Mouse (Mus musculus): ENCODE measurements around the gene Sall2.
"Not testable (repeated sequence)": the region's sequence is repeated elsewhere in the genome, so short reads cannot be mapped to it uniquely, and the experiment has no call there.

The Sall2 gene

DNA sequence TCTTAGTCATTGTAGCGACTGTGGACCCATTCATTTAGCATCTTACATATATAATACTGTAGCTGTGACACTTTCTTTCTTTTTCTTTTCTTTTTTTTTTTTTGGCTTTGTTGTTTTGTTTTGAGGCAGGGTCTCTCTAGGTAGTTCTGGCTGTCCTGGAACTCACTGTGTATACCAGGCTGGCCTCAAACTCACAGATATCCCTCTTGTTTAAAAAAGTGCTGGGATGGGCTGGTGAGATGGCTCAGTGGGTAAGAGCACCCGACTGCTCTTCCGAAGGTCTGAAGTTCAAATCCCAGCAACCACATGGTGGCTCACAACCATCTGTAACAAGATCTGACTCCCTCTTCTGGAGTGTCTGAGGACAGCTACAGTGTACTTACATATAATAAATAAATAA is 25.0 kb downstream of the Sall2 start:
- not testable (repeated sequence) for DNase-seq (ENCODE audit: low read depth in 1 of 2, low spot score in 2 of 2)

DNA sequence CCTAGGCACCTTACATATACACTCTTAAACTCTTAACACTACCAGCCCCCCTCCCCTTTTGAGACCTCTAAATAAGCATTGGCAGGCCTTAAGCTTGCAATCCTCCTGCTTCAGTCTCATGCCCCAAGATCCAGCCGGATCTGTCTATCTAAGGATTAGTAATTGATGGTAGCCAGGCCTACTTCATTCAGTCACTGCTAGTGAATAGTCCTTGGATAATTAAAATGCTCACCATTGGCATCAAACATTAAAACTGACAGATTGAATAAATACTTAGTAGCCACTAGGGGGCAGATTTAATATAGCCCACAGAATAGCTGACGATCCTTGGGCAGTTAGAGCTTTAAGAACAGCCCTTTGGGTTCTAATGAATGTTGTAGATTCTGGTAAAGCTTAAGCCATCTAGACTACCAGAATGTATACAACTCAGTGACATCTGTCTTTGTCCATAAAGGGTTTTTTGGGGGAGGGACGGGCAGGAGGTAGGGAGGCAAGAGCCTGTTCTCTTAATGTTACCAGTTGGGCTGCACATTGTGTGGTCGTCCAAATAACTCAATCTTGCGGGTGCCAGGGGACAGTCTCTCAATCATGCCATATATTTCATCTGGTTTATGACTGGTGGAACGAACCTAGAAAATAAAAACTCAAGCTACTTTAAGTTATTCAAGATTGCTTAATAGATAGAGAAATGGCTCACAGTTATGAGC is 32.9 kb downstream of the Sall2 start:
- no peak for DNase-seq (ENCODE audit: low read depth in 1 of 2, low spot score in 2 of 2)

DNA sequence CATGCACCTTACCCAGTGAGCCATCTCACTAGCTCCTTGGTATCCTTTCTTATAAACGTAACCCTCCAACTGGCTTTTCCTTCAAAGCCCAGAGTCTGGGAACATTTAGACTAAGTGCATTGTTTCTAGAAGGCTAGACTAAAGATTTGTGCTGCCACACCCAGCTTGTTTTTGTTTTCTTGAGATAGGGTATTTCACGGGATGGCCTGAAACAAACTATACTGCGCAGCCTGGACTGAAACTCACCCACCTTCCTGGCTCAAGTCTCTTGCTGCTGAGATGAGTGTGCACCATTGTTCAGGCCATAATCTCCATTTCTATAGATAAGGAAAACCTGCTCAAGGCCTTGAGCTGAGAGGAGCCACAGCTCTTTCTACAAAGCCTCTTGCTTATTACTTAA is 44.4 kb downstream of the Sall2 start:
- DNase-seq (ENCODE audit: low read depth in 1 of 2, low spot score in 2 of 2), result no peak

DNA sequence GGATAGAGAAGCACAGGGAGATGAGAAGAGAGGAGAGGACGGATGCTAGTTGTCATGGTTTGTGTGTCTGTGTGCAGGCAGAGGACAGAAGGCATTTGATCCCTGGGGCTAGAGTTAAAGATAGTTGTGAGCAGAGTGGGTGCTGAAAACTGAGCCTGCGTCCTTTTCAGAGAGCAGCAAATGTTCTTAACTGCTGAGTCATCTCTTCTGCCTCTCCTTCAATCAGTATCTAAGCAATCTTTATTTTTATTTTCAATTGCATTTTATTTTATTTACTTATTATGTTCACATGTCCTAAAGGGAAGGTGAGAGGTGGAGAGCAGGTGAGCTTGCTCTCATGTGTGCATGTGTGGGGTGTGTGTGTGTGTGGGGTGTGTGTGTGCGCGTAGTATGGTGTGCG is 44.9 kb downstream of the Sall2 start:
- no peak for DNase-seq (ENCODE audit: low read depth in 1 of 2, low spot score in 2 of 2)

DNA sequence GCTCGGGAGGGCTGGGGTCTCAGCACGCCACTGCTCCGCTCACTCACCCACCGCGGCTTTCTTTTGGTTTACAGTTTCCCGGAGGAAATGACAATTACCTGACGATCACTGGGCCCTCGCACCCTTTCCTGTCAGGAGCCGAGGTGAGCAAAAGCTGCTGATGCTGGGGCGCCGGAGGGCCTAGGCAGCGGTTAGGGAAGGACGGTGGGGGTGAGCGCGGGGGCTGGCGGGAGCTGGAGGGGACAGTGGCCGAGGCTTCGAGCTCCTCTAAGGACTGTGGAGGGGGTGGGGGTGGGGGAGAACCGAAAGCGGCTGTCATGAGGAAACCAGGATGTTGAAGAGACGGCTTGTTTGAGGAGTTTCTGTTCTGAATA is 48.8 kb downstream of the Sall2 start:
- DNase-seq (ENCODE audit: low read depth in 1 of 2, low spot score in 2 of 2), result no peak

DNA sequence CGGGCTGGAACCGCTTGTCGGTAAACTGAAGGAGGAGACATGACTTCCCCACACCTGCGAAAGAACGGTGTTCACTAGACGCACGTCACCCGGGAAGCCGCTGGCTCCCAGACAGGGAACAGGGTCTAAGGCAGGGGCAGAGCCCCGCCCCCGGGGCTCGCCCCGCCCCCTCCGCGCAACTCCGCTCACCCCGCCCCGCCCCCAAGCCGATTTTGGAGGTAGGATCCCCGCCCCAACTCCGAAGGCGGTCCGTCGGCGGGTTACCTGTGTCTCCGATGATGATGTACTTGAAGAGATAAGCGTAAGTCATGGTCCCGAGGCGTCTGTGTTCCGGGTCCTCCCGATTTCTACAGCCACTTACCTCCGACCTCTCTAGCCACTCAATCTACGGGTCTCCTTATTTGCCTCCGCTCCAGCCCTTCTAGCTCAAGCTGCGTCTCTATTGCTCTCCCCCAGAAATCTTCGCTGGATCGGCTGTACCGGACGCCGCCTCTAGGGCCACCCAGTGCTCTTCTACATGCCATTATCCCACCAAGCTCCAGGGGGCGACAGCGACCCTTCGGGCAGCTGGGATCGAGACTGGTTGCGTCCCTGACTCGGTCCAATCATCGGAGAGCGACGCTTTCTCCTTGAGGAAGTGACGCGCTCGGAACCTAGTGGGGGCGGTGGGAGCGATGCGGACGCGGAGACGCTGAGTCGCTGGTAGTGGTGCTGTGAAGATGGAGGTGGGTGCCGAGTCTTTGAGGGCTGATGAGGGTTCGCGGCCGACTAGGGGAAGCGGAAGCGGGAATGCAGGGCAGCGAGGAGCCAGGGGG is 49.4 kb downstream of the Sall2 start, which contains the start of the genes Tox4 and Rab2b:
TSS of gene Tox4 (plus strand) at position 215 of the 815 bp plus-strand sequence.
TSS of gene Rab2b (minus strand) at position 614 of the 815 bp plus-strand sequence.
- DNase-seq (ENCODE audit: low read depth in 1 of 2, low spot score in 2 of 2), result peak; percentile 98 to 99

DNA sequence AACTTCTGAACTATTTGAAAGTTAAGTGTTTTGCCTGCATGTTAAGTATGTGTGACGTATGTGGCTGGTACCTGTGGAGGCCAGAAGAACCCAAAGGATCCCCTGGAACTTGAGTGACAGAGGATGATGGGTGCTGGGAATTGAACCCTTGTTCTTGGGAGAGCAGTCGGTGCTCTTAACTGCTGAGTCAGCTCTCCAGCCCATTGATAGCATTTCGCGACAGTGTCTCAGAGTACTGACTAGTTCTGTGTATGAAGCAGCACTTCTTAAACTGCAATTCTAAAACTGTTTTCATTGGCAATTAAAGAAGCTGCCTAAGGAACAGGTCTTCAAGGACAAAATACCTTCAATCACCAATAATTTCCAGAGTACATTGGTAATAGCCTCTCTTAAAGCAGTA is 51.4 kb downstream of the Sall2 start:
- DNase-seq (ENCODE audit: low read depth in 1 of 2, low spot score in 2 of 2), result no peak

DNA sequence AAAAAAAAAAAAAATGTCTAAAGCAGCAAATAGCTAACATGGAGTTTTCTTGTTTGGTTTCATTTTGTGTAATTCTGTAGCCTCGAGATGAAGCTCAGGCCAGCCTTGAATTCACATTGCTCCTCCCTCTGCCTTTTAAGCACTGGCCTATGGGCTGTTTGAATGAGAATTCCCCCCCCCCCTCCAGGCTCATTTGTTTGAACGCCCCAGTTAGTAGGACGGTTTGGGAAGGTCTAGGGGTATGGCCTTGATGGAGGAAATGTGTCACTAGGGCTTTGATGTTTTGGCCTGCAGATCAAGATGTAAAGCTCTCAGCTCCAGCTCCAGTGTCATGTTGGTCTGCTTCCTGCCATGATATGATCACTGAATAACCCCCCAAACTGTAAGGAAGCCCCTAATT is 55.8 kb downstream of the Sall2 start:
- no peak for DNase-seq (ENCODE audit: low read depth in 1 of 2, low spot score in 2 of 2)
